Mouse (Mus musculus) T-helper 1 cell (primary cell): ENCODE measurements around the gene Ndufaf2.

ENCODE experiments used
- in situ Hi-C: fragments of 300-600 bp; cut with MboI, MseI; formaldehyde crosslinking; loops from one replicate; pipeline ENCODE4 v1.15.1; 2025; ENCODE audit warnings: high pct_unique_total_duplicates

Gene Ndufaf2

GRCm38 (mm10) chr13:107963471-107963870 is 195.0 kb downstream of the Ndufaf2 start:
- in situ Hi-C loops, result no loop called here

DNA sequence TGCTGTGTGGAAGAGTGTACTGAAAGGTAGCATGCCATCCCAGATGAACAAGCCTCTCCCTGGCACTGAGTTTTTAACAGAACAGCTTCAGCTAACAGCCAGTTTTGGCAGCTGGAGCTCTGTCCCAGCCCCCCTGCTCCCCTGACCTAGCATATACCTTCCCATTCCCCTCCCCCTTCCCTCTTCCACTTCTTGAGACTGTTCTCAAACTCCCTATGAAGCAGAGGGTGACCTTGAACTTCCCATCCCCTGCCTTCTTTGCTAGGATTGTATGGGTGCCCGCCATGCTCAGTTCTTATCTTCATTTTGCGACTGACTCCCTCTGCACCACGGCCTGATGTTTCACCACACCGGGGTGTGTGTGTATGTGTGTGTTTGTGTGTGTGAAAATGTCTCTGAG is 195.7 kb downstream of the Ndufaf2 start:
- in situ Hi-C loops, result no loop called here

GRCm38 (mm10) chr13:107961972-107962371 is 196.5 kb downstream of the Ndufaf2 start:
- in situ Hi-C loops, result no loop called here

GRCm38 (mm10) chr13:107961501-107961900 is 196.9 kb downstream of the Ndufaf2 start:
- in situ Hi-C loops, result no loop called here

DNA sequence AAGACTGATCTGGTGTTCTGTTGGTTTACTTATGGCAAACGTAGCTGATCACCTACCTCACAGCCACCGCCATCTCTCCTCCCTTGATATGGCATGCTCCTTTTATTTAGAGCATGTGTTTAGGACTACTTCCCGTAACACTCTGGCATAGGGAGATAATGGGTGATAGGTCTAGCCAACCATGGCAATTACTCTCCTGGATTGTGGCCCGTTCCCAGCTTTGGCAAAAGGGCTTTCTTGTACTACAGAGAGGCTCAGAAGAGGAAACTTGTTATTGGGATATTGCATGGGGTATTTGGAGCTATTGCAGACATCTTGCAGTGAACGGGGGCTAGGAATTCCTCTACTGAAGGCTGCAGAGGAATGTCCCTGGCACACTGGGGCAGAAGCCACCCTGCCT is 197.9 kb downstream of the Ndufaf2 start:
- in situ Hi-C loops, result no loop called here

DNA sequence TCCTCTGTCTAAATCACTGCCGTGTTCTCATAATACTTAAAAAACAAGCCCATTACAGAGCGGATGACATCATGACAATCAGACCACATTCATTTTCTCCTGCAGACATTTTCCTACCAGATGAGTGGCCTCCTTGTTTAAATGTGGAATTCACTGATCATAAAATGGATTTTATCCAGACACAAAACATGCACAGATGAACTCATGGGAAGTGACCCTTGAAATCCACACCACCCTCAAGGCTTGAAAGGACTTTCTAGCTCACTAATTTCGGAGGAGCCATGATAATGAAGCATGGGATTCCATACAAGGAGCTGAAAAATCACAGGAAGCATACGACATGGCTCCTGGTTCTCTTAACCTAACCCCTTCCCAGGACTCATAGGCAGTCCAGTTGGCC is 198.5 kb downstream of the Ndufaf2 start:
- in situ Hi-C loops, result no loop called here

DNA sequence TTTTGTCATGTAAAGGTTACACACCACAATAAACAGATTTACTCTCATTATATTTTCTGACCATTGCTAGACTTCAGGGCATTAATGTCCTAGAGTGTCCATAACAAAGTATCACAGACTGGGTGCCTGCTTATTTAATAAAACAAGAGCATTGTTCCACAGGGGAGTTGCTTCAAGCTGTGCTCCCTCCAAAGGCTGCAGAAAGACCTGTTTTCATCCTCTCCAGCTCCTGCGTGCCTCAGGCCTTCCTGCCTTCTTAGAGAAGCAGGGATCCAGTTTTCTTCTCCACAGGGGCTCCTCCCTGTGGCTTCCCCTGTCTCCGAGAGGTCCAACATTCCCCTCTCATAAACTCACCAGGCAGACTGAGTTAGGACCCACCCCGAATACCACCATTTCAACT is 202.2 kb downstream of the Ndufaf2 start:
- in situ Hi-C loops, result no loop called here

- in situ Hi-C loops, result no loop called here
Observed at GRCm38 (mm10) chr13:107955327-107956110, 202.9 kb downstream of the Ndufaf2 start.

DNA sequence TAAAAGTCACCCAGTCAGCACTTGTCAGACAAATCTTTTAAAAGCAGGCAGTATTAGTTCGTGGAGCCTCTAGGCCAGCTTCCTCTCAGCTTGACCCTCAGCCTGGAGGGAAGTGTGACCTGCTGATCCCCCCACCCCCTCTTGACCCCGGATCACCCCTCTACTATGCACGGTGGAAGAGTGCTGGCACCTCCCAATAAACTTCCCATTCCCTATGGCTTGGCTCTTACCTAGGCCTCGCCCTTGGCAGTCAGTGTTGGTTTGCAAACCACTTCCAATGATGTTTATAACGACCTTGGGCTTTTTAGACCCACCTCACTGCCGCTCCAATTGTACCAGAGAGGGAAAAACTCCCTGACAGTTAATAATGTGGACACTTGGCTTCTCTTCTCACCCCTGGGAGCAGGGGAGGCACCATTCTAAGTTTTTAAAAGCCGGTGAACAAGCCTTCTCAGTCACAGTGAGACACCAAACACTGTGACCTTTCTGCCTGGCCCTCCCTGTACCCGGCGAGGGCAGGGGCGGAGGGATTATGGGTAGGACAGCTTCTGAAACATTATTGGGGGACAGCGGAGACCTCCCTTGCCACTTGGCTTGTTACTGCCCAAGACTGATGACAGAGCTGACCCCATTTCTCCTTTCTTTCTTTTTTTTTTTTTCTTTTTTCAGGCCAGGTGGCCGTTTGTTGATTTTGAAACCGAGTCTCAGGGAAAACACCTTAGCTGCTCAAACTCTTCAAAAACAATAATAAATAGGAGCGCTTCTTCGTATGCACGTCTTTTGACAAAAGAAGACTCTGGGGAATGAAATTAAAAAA is 203.8 kb downstream of the Ndufaf2 start:
- in situ Hi-C loops, result no loop called here

- in situ Hi-C loops, result no loop called here
Observed at GRCm38 (mm10) chr13:107954100-107954444, 204.4 kb downstream of the Ndufaf2 start.
